Mouse (Mus musculus): ENCODE measurements around the gene Tas2r131. TPM values are rescaled to one million over a fixed set of nuclear protein-coding genes. Genes with fewer than 3 reads are reported as not detected.
"Not testable (repeated sequence)": the region's sequence is repeated elsewhere in the genome, so short reads cannot be mapped to it uniquely, and the experiment has no call there.

Tas2r131 gene
- not detected in 2 replicates for polyA plus RNA-seq (2015; fragmentation: Nextera tagmentation; extraction: Ambion mirVana)

GRCm38 (mm10) chr6:132957819-132958218, at the start of gene Tas2r131:
Gene Tas2r131, minus strand, starts transcription at chr6:132957919.
- no peak within 1 kb of the TSS for H3K27ac ChIP-seq (ENCODE audit: low read length)
- H3K4me2 ChIP-seq (ENCODE audit: low read length), result no peak within 1 kb of the TSS
- H3K9me3 ChIP-seq (replicated peaks; ENCODE audit: control insufficient read depth, low read length, poor library complexity, severe bottlenecking), result no peaks in the 10 kb centered on the region
- 58% methylated on average over 1 of the region's 1 CpGs for WGBS
- H3K4me3 ChIP-seq (ENCODE audit: low read depth, low read length), result no peak within 1 kb of the TSS
- no peak within 1 kb of the TSS for H3K9ac ChIP-seq (ENCODE audit: low read depth, low read length)
- H3K27me3 ChIP-seq (ENCODE audit: control insufficient read depth, insufficient read depth, low read depth, low read length), result no peaks in the 10 kb centered on the region
- ATAC-seq, result no peak
- no peaks in the 10 kb centered on the region for H3K36me3 ChIP-seq (ENCODE audit: control insufficient read depth, insufficient read depth, low read length)
- H3K4me1 ChIP-seq (ENCODE audit: control insufficient read depth, insufficient read depth, low read length), result no peaks in the 10 kb centered on the region

GRCm38 (mm10) chr6:132980865-132981264, 23.1 kb upstream of the Tas2r131 start, which contains the start of gene Tas2r109:
Gene Tas2r109, minus strand, starts transcription at chr6:132980965.
- 75% methylated on average over 2 of the region's 2 CpGs for WGBS

GRCm38 (mm10) chr6:132950802-132951201, 6.9 kb downstream of the Tas2r131 start, which contains the start of gene Tas2r129:
Gene Tas2r129, plus strand, starts transcription at chr6:132951102.
- Histone ChIP-seq H3K27ac (ENCODE audit: low read length) (no peak within 1 kb of the TSS), H3K4me1 (ENCODE audit: control insufficient read depth, insufficient read depth, low read length) (no peaks in the 10 kb centered on the region), H3K27me3 (ENCODE audit: control insufficient read depth, insufficient read depth, low read depth, low read length) (no peaks in the 10 kb centered on the region), H3K36me3 (ENCODE audit: control insufficient read depth, insufficient read depth, low read length) (no peaks in the 10 kb centered on the region), H3K9ac (ENCODE audit: low read depth, low read length) (no peak within 1 kb of the TSS), H3K9me3 (replicated peaks; ENCODE audit: control insufficient read depth, low read length, poor library complexity, severe bottlenecking) (no peaks in the 10 kb centered on the region; the same call in 1 of the 2 replicates), H3K4me2 (ENCODE audit: low read length) (no peak within 1 kb of the TSS), H3K4me3 (ENCODE audit: low read depth, low read length) (no peak within 1 kb of the TSS)
- 81% methylated on average over 2 of the region's 2 CpGs for WGBS
- ATAC-seq, result no peak

More at GRCm38 (mm10) chr6:132980865-132981264, 23.1 kb upstream of the Tas2r131 start, which contains the start of gene Tas2r109:
- Histone ChIP-seq H3K4me2 (ENCODE audit: low read length) (no peak within 1 kb of the TSS), H3K4me3 (ENCODE audit: low read depth, low read length) (no peak within 1 kb of the TSS), H3K4me1 (ENCODE audit: control insufficient read depth, insufficient read depth, low read length) (no peaks in the 10 kb centered on the region), H3K27ac (ENCODE audit: low read length) (no peak within 1 kb of the TSS), H3K9ac (ENCODE audit: low read depth, low read length) (no peak within 1 kb of the TSS), H3K36me3 (ENCODE audit: control insufficient read depth, insufficient read depth, low read length) (no peaks in the 10 kb centered on the region), H3K9me3 (replicated peaks; ENCODE audit: control insufficient read depth, low read length, poor library complexity, severe bottlenecking) (no peaks in the 10 kb centered on the region), H3K27me3 (ENCODE audit: control insufficient read depth, insufficient read depth, low read depth, low read length) (no peaks in the 10 kb centered on the region)
- ATAC-seq, result no peak

- not testable (repeated sequence) for H3K4me2 ChIP-seq (ENCODE audit: low read length); H3K9ac ChIP-seq (ENCODE audit: low read depth, low read length); ATAC-seq; H3K4me3 ChIP-seq (ENCODE audit: low read depth, low read length); H3K9me3 ChIP-seq (replicated peaks; ENCODE audit: control insufficient read depth, low read length, poor library complexity, severe bottlenecking); H3K36me3 ChIP-seq (ENCODE audit: control insufficient read depth, insufficient read depth, low read length); H3K4me1 ChIP-seq (ENCODE audit: control insufficient read depth, insufficient read depth, low read length); H3K27me3 ChIP-seq (ENCODE audit: control insufficient read depth, insufficient read depth, low read depth, low read length); H3K27ac ChIP-seq (ENCODE audit: low read length)
These were observed 16.3 kb downstream of the Tas2r131 start for GRCm38 (mm10) chr6:132941376-132941775.

- 87% methylated on average over 3 of the region's 3 CpGs for WGBS
- Histone ChIP-seq H3K9ac (ENCODE audit: low read depth, low read length) (no peak within 1 kb of the TSS), H3K36me3 (ENCODE audit: control insufficient read depth, insufficient read depth, low read length) (no peaks in the 10 kb centered on the region), H3K4me1 (ENCODE audit: control insufficient read depth, insufficient read depth, low read length) (no peaks in the 10 kb centered on the region), H3K4me2 (ENCODE audit: low read length) (no peak within 1 kb of the TSS), H3K4me3 (ENCODE audit: low read depth, low read length) (no peak within 1 kb of the TSS), H3K27ac (ENCODE audit: low read length) (no peak within 1 kb of the TSS), H3K9me3 (replicated peaks; ENCODE audit: control insufficient read depth, low read length, poor library complexity, severe bottlenecking) (no peaks in the 10 kb centered on the region), H3K27me3 (ENCODE audit: control insufficient read depth, insufficient read depth, low read depth, low read length) (no peaks in the 10 kb centered on the region)
- ATAC-seq, result no peak
These were observed 48.4 kb downstream of the Tas2r131 start, which contains the start of gene Tas2r125 for GRCm38 (mm10) chr6:132909351-132909750. Gene Tas2r125, plus strand, starts transcription at chr6:132909651.

Other genes with a start within 250 kb of the Tas2r131 start
- gene Tas2r122, start 246.0 kb downstream of the Tas2r131 start, polyA plus RNA-seq (2015; fragmentation: Nextera tagmentation; extraction: Ambion mirVana), result not detected in 2 replicates
- not detected in 2 replicates for gene Tas2r115, start 219.9 kb downstream of the Tas2r131 start, polyA plus RNA-seq (2015; fragmentation: Nextera tagmentation; extraction: Ambion mirVana)
- gene Tas2r124, start 203.2 kb downstream of the Tas2r131 start, polyA plus RNA-seq (2015; fragmentation: Nextera tagmentation; extraction: Ambion mirVana), result not detected in 2 replicates
- not detected in 2 replicates for gene Tas2r102, start 195.8 kb downstream of the Tas2r131 start, polyA plus RNA-seq (2015; fragmentation: Nextera tagmentation; extraction: Ambion mirVana)
- gene Tas2r136, start 179.8 kb downstream of the Tas2r131 start, polyA plus RNA-seq (2015; fragmentation: Nextera tagmentation; extraction: Ambion mirVana), result not detected in 2 replicates
- gene Tas2r117, start 155.1 kb downstream of the Tas2r131 start, polyA plus RNA-seq (2015; fragmentation: Nextera tagmentation; extraction: Ambion mirVana), result not detected in 2 replicates
- gene Tas2r123, start 110.8 kb downstream of the Tas2r131 start, polyA plus RNA-seq (2015; fragmentation: Nextera tagmentation; extraction: Ambion mirVana), result not detected in 2 replicates
- not detected in 2 replicates for gene Tas2r116, start 102.5 kb downstream of the Tas2r131 start, polyA plus RNA-seq (2015; fragmentation: Nextera tagmentation; extraction: Ambion mirVana)
- not detected in 2 replicates for gene Tas2r110, start 89.9 kb downstream of the Tas2r131 start, polyA plus RNA-seq (2015; fragmentation: Nextera tagmentation; extraction: Ambion mirVana)
- not detected in 2 replicates for gene Tas2r113, start 64.9 kb downstream of the Tas2r131 start, polyA plus RNA-seq (2015; fragmentation: Nextera tagmentation; extraction: Ambion mirVana)
- not detected in 2 replicates for gene Tas2r125, start 48.3 kb downstream of the Tas2r131 start, polyA plus RNA-seq (2015; fragmentation: Nextera tagmentation; extraction: Ambion mirVana)
- gene Tas2r129, start 6.8 kb downstream of the Tas2r131 start, polyA plus RNA-seq (2015; fragmentation: Nextera tagmentation; extraction: Ambion mirVana), result not detected in 2 replicates
- gene Tas2r109, start 23.0 kb upstream of the Tas2r131 start, polyA plus RNA-seq (2015; fragmentation: Nextera tagmentation; extraction: Ambion mirVana), result not detected in 2 replicates
- not detected in 2 replicates for gene Tas2r103, start 79.2 kb upstream of the Tas2r131 start, polyA plus RNA-seq (2015; fragmentation: Nextera tagmentation; extraction: Ambion mirVana)
- not detected in 2 replicates for gene Tas2r140, start 97.9 kb upstream of the Tas2r131 start, polyA plus RNA-seq (2015; fragmentation: Nextera tagmentation; extraction: Ambion mirVana)
- 137 TPM in 2 replicates for gene Smim10l1, start 147.0 kb upstream of the Tas2r131 start, polyA plus RNA-seq (2015; fragmentation: Nextera tagmentation; extraction: Ambion mirVana)

All from midbrain, embryonic 16.5 days (tissue).